In genomic region chr4:79463546-79463945, GRCm38 (mm10) we compare ENCODE assay signal across 17 mouse cellular contexts.
DNase-seq lines count a peak whose midpoint lies in the region; ATAC-seq lines count a peak whose summit lies in the region.
"Had no signal": no experiment of that assay in that cellular context is flagged by ENCODE, and none has a peak within 500 bp of the region (broad histone marks: within the 10 kb centered on the region; RNA-seq: fewer than 3 reads in every experiment).

No protein-coding gene starts in this region.

- DNase-seq in frontal cortex, postnatal 36 days (ENCODE audit: low spot score in 2 of 2) = peak; percentile 11 to 19
- DNase-seq in frontal cortex, postnatal 14 days (ENCODE audit: low spot score in 2 of 2) = no peak
- DNase-seq in layer of hippocampus, adult 9-11 months = peak; percentile 18
- DNase-seq in layer of hippocampus, adult 11-12 months (ENCODE audit: low spot score) = no peak
- peak; percentile 20 for DNase-seq in right cerebral cortex, adult 18-20 months
- no peak for DNase-seq in right cerebral cortex, postnatal 14 days
- DNase-seq: adrenal gland, postnatal 14 days; cerebellum, adult 18-20 months; cerebellum, adult 9-11 months; cerebellum, postnatal 36 days; gastrocnemius, postnatal 36 days; heart, adult 11 months; heart, postnatal 36 days had no signal

- no peak for ATAC-seq in erythroblast, adult 5-6 weeks (replicated peaks; ENCODE audit: low FRiP score, poor library complexity, severe bottlenecking)
- ATAC-seq: activated CD4-positive, CD25-positive, alpha-beta regulatory T cell, adult 4 months; forebrain, embryonic 13.5 days; Patski had no signal

Comparison
In these comparisons a context has a peak if more than half of its experiments do, and no peak if none do; other contexts are left out.
1. DNase-seq: peak in frontal cortex, postnatal 36 days (2 of 2), layer of hippocampus, adult 9-11 months (single experiment) and right cerebral cortex, adult 18-20 months (single experiment); none in frontal cortex, postnatal 14 days (0 of 2), layer of hippocampus, adult 11-12 months (single experiment) and right cerebral cortex, postnatal 14 days (single experiment).